Mouse (Mus musculus) lung, embryonic 14.5 days (tissue): ENCODE data around the gene Gm45521. TPM values are rescaled to one million over a fixed set of nuclear protein-coding genes. Genes with fewer than 3 reads are reported as not detected.
A peak's percentile ranks its signal among the peaks of the same experiment; 100 is the strongest.
"Not testable (repeated sequence)": the region's sequence is repeated elsewhere in the genome, so short reads cannot be mapped to it uniquely, and the experiment has no call there.

Source experiments
- ATAC-seq: fragments of 200-750 bp; cut with Nextera tagmentation; 2 replicates; pipeline ENCODE4 v1.8.0; 2017; ENCODE audit warnings: mild to moderate bottlenecking, moderate TSS enrichment, moderate library complexity; ENCODE audit not compliant: insufficient read depth
- DNase-seq: peaks from one replicate; pipeline ENCODE4 v3.0.0-alpha.2; 2015
- H3K27ac ChIP-seq: fragments of 300-500 bp; sonication (generic); 2 replicates; pipeline ENCODE4 v1.5.1; 2014; ENCODE audit warnings: low read depth, mild to moderate bottlenecking, moderate library complexity
- H3K27me3 ChIP-seq: fragments of 300-500 bp; sonication (generic); 2 replicates; pipeline ENCODE4 v1.6.1; 2014; ENCODE audit warnings: low read length, control low read depth; ENCODE audit not compliant: insufficient read depth
- H3K36me3 ChIP-seq: fragments of 300-500 bp; sonication (generic); 2 replicates; pipeline ENCODE4 v1.6.1; 2014; ENCODE audit warnings: control low read depth; ENCODE audit not compliant: insufficient read depth
- H3K4me1 ChIP-seq: fragments of 300-500 bp; sonication (generic); 2 replicates; pipeline ENCODE4 v1.6.1; 2014; ENCODE audit warnings: antibody characterized with exemption, control low read depth; ENCODE audit not compliant: insufficient read depth
- H3K4me2 ChIP-seq: fragments of 300-500 bp; sonication (generic); 2 replicates; pipeline ENCODE4 v1.6.1; 2014; ENCODE audit warnings: mild to moderate bottlenecking
- H3K4me3 ChIP-seq: fragments of 300-500 bp; sonication (generic); 2 replicates; pipeline ENCODE4 v1.5.1; 2014; ENCODE audit warnings: low read depth, low read length
- H3K9ac ChIP-seq: fragments of 300-500 bp; sonication (generic); 2 replicates; pipeline ENCODE4 v1.6.1; 2014
- H3K9me3 ChIP-seq: fragments of 300-500 bp; sonication (generic); 2 replicates; pipeline ENCODE4 v1.6.1; 2016; ENCODE audit warnings: low read depth, low read length, control low read depth
- CTCF ChIP-seq: IDR thresholded peaks from 2 replicates; pipeline ENCODE4 v1.5.1; 2016; ENCODE audit warnings: antibody characterized with exemption, low read depth
- WGBS: fragments of 180-500 bp; shearing (Covaris S2); extraction: QIAGEN DNeasy Blood & Tissue Kit; methylation state at CpG from one replicate; pipeline ENCODE4 v1.1.7; 2014; 5-methylcytosine and 5-hydroxymethylcytosine counted together
- polyA plus RNA-seq: library from polyadenylated mRNA; unstranded; fragments of >200 nt; fragmentation: Nextera tagmentation; extraction: Ambion mirVana; gene quantifications from 2 replicates; pipeline ENCODE4 v1.2.1, GENCODE M21; 2014

Gm45521 gene
- polyA plus RNA-seq, 1 experiment from 2014 or later = not detected

- Histone ChIP-seq H3K4me2 (peak overlapping the region; percentile 79), H3K36me3 (no peaks in the 10 kb centered on the region), H3K27me3 (peaks cover 24% of the 10 kb centered on the region), H3K9me3 (no peaks in the 10 kb centered on the region), H3K27ac (no peak overlapping the region), H3K4me3 (peak overlapping the region; percentile 47), H3K9ac (peak overlapping the region; percentile 53), H3K4me1 (0 out of 2 replicates have a peak, but pooled peaks cover 7% of the 10 kb centered on the region)
- ATAC-seq (peak; percentile 61), DNase-seq (peak; percentile 77)
- WGBS = under 1% methylated on average over 23 of the region's 23 CpGs
- no peak for TF ChIP-seq CTCF
Measured at GRCm38 (mm10) chr14:8003093-8003670, 46.1 kb downstream of the Gm45521 start.

GRCm38 (mm10) chr14:8003727-8004670 is 46.9 kb downstream of the Gm45521 start:
- no peaks in the 10 kb centered on the region for H3K36me3 ChIP-seq
- peak overlapping the region; percentile 79 for H3K4me2 ChIP-seq
- WGBS = 36% methylated on average over 18 of the region's 18 CpGs
- DNase-seq (no peak), ATAC-seq (no peak)
- no peak for TF ChIP-seq CTCF
- H3K4me3 ChIP-seq = peak overlapping the region; percentile 47
- no peak overlapping the region for H3K9ac ChIP-seq
- H3K27ac ChIP-seq = no peak overlapping the region
- H3K9me3 ChIP-seq = no peaks in the 10 kb centered on the region
- peaks cover 24% of the 10 kb centered on the region for H3K27me3 ChIP-seq
- H3K4me1 ChIP-seq = 0 out of 2 replicates have a peak, but pooled peaks cover 7% of the 10 kb centered on the region

GRCm38 (mm10) chr14:8006061-8006460 is 49.0 kb downstream of the Gm45521 start:
- H3K9ac ChIP-seq, H3K4me2 ChIP-seq, H3K4me1 ChIP-seq, H3K27ac ChIP-seq, H3K4me3 ChIP-seq, DNase-seq, ATAC-seq, H3K9me3 ChIP-seq, H3K36me3 ChIP-seq: not testable (repeated sequence)
- H3K27me3 ChIP-seq = peaks cover 13% of the 10 kb centered on the region
- WGBS = 52% methylated on average over 3 of the region's 3 CpGs

- no peak overlapping the region for H3K27ac ChIP-seq
- H3K9me3 ChIP-seq = no peaks in the 10 kb centered on the region
- TF ChIP-seq CTCF = no peak
- DNase-seq (no peak), ATAC-seq (no peak)
- 0 out of 2 replicates have a peak, but pooled peaks cover 7% of the 10 kb centered on the region for H3K4me1 ChIP-seq
- peaks cover 11% of the 10 kb centered on the region; the same call in 1 of the 2 replicates for H3K27me3 ChIP-seq
- no peaks in the 10 kb centered on the region for H3K36me3 ChIP-seq
- no peak overlapping the region for H3K4me3 ChIP-seq
- H3K9ac ChIP-seq = no peak overlapping the region
- H3K4me2 ChIP-seq = no peak overlapping the region
Measured at GRCm38 (mm10) chr14:8007084-8007483, 50.0 kb downstream of the Gm45521 start.

- H3K4me3 ChIP-seq = no peak overlapping the region
- no peak for ATAC-seq
- H3K36me3 ChIP-seq = no peaks in the 10 kb centered on the region
- H3K27ac ChIP-seq = no peak overlapping the region
- TF ChIP-seq CTCF = no peak
- H3K9me3 ChIP-seq = no peaks in the 10 kb centered on the region
- no peak overlapping the region for H3K9ac ChIP-seq
- no peak for DNase-seq
- peaks cover 11% of the 10 kb centered on the region; the same call in 1 of the 2 replicates for H3K27me3 ChIP-seq
- WGBS = 75% methylated on average over 2 of the region's 2 CpGs
- no peak overlapping the region for H3K4me2 ChIP-seq
- 0 out of 2 replicates have a peak, but pooled peaks cover 3% of the 10 kb centered on the region for H3K4me1 ChIP-seq
Measured at GRCm38 (mm10) chr14:8007486-8007885, 50.4 kb downstream of the Gm45521 start.

GRCm38 (mm10) chr14:8007923-8008322 is 50.8 kb downstream of the Gm45521 start:
- ATAC-seq (no peak), DNase-seq (no peak)
- H3K9me3 ChIP-seq = no peaks in the 10 kb centered on the region
- H3K4me3 ChIP-seq = no peak overlapping the region
- H3K4me2 ChIP-seq = no peak overlapping the region
- no peak for TF ChIP-seq CTCF
- 0 out of 2 replicates have a peak, but pooled peaks cover 3% of the 10 kb centered on the region for H3K4me1 ChIP-seq
- no peak overlapping the region for H3K9ac ChIP-seq
- H3K27ac ChIP-seq = no peak overlapping the region
- H3K27me3 ChIP-seq = peaks cover 11% of the 10 kb centered on the region; the same call in 1 of the 2 replicates
- no peaks in the 10 kb centered on the region for H3K36me3 ChIP-seq
- WGBS = 85% methylated on average over 10 of the region's 10 CpGs

Other genes with a start within 250 kb of the Gm45521 start
- gene Gm26661, start 165.7 kb upstream of the Gm45521 start, polyA plus RNA-seq = not detected in 2 replicates
- 19.5 and 22.5 TPM in 2 replicates for gene Flnb, start 139.3 kb upstream of the Gm45521 start, polyA plus RNA-seq
- 0.05 TPM in 1 of 2 replicates, not detected in the other for gene Dnase1l3, start 37.3 kb downstream of the Gm45521 start, polyA plus RNA-seq
- 14.8 and 15.1 TPM in 2 replicates for gene Abhd6, start 45.6 kb downstream of the Gm45521 start, polyA plus RNA-seq
- 51.4 and 60.1 TPM in 2 replicates for gene Rpp14, start 123.1 kb downstream of the Gm45521 start, polyA plus RNA-seq
- gene Pxk, start 140.9 kb downstream of the Gm45521 start, polyA plus RNA-seq = 31.2 and 33.3 TPM in 2 replicates
- gene Pdhb, start 215.7 kb downstream of the Gm45521 start, polyA plus RNA-seq = 166 and 173 TPM in 2 replicates